Mouse (Mus musculus): ENCODE measurements around the gene Endog.

- no peak for TF ChIP-seq CTCF (IDR thresholded peaks at IDR 0.05; ENCODE audit: borderline replicate concordance, extremely low read depth, insufficient read depth, insufficient read length)
- TF ChIP-seq POLR2A (IDR thresholded peaks at IDR 0.05; ENCODE audit: borderline replicate concordance, extremely low read depth, insufficient read depth, insufficient read length, poor library complexity, severe bottlenecking), result no peak
Measured at GRCm38 (mm10) chr2:30134378-30134711, 36.9 kb upstream of the Endog start.

Measured in brain, embryonic 14.5 days (tissue).